Mouse (Mus musculus) spleen, adult 2 months (tissue): ENCODE data around the gene Mical2.

Experiments used
- CTCF ChIP-seq: fragments of 200-500 bp; IDR thresholded peaks from 2 replicates; pipeline ENCODE4 v1.5.1; 2011; ENCODE audit warnings: mild to moderate bottlenecking, inconsistent platforms; ENCODE audit not compliant: insufficient read depth, insufficient read length, insufficient replicate concordance; ENCODE audit errors: extremely low read depth
- POLR2A ChIP-seq: fragments of 200-500 bp; IDR thresholded peaks from 2 replicates; pipeline ENCODE4 v1.6.1; 2011; ENCODE audit warnings: low read depth, low read length, inconsistent platforms

GRCm38 (mm10) chr7:112454380-112454779, 228.7 kb downstream of the Mical2 start:
- no peak for TF ChIP-seq CTCF
- no peak for TF ChIP-seq POLR2A
